Mouse (Mus musculus): ENCODE measurements around the gene Elf4. TPM values are rescaled to one million over a fixed set of nuclear protein-coding genes. Genes with fewer than 3 reads are reported as not detected.

Elf4 gene
- total and polyA plus RNA-seq, 3 experiments: 1.4 to 12.4 (median 5.3) TPM

DNA sequence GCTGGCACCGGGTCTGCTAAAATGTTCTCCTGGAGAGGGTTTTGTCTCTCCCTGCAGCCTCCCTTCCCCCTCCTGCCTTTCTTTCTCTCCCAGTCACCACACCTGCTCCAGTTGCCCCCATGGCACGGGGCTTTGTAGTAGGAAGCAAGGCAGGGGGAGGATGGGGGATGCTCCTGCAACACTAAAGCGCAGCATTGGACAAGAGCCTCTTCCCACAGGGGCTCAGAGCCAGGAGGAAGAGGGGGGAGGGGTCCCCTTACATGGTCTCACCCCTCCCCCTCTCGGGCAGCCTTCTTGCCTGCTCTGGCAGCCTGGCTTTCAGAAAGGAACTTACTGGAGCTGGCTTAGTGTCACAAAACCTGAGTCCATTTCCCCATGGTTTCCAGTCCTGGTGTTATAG is 77.0 kb downstream of the Elf4 start:
- H3K4me3 ChIP-seq (replicated peaks in 1 of 3; ENCODE audit: low read depth in 2 of 3, low read length in 2 of 3, poor library complexity in 1 of 3): no peak overlapping the region
- no peaks in the 10 kb centered on the region for H3K9me3 ChIP-seq (replicated peaks; ENCODE audit: low read length)
- no peak overlapping the region for H3K27ac ChIP-seq (ENCODE audit: insufficient read depth, low read depth)
- dilution Hi-C loops (cut with MboI; ENCODE audit: extremely low pct_ligation_motif_present, extremely low pct_unique_long_range_greater_than_20kb, low sequenced_read_pairs) (no loop called here), in situ Hi-C loops (cut with MboI; ENCODE audit: low pct_ligation_motif_present, low pct_unique_long_range_greater_than_20kb, low sequenced_read_pairs) (no loop called here)
- H3K4me1 ChIP-seq (ENCODE audit: control insufficient read depth in 1 of 2, insufficient read depth in 2 of 2): no peaks in the 10 kb centered on the region; a peak in 1 of 4 replicates
- H3K27me3 ChIP-seq (replicated peaks): no peaks in the 10 kb centered on the region
- no peak for TF ChIP-seq ZMIZ1 (IDR thresholded peaks at IDR 0.05; ENCODE audit: low read depth, low read length)
- no peak for TF ChIP-seq IRF4 (IDR thresholded peaks at IDR 0.05; ENCODE audit: low read depth, low read length)
- TF ChIP-seq CTCF (conservative IDR thresholded peaks at IDR 0.05 in 1 of 2, IDR thresholded peaks at IDR 0.05 in 1 of 2; ENCODE audit: low read depth in 2 of 2, low read length in 2 of 2): no peak
- TF ChIP-seq POLR2A (IDR thresholded peaks at IDR 0.05; ENCODE audit: low read depth, low read length): no peak
- TF ChIP-seq USF2 (conservative IDR thresholded peaks at IDR 0.05; ENCODE audit: low read depth, low read length): no peak
- TF ChIP-seq E2F4 (IDR thresholded peaks at IDR 0.05; ENCODE audit: insufficient replicate concordance, low read depth, low read length): no peak
- no peak for TF ChIP-seq UBTF (IDR thresholded peaks at IDR 0.05; ENCODE audit: low read depth, low read length)
- TF ChIP-seq MXI1 (IDR thresholded peaks at IDR 0.05; ENCODE audit: low read depth, low read length): no peak
- no peak for TF ChIP-seq ZC3H11A (IDR thresholded peaks at IDR 0.05; ENCODE audit: low read depth, low read length)
- no peak for TF ChIP-seq JUND (conservative IDR thresholded peaks at IDR 0.05; ENCODE audit: low read depth, low read length)
- TF ChIP-seq TCF12 (IDR thresholded peaks at IDR 0.05; ENCODE audit: low read depth, low read length): no peak
- TF ChIP-seq ETS1 (conservative IDR thresholded peaks at IDR 0.05; ENCODE audit: low read depth, low read length): no peak
- TF ChIP-seq GABPA (IDR thresholded peaks at IDR 0.05; ENCODE audit: insufficient replicate concordance, low read depth, low read length): no peak
- no peak for TF ChIP-seq NRF1 (IDR thresholded peaks at IDR 0.05; ENCODE audit: low read depth, low read length)
- no peak for TF ChIP-seq PAX5 (IDR thresholded peaks at IDR 0.05; ENCODE audit: low read length)
- no peak for TF ChIP-seq USF1 (IDR thresholded peaks at IDR 0.05; ENCODE audit: low read depth, low read length)
- TF ChIP-seq ZNF384 (IDR thresholded peaks at IDR 0.05; ENCODE audit: low read depth, low read length): no peak
- TF ChIP-seq ZKSCAN1 (IDR thresholded peaks at IDR 0.05; ENCODE audit: borderline replicate concordance, low read depth, low read length): no peak
- TF ChIP-seq EP300 (IDR thresholded peaks at IDR 0.05; ENCODE audit: low read length): no peak
- TF ChIP-seq SIN3A (IDR thresholded peaks at IDR 0.05; ENCODE audit: low read length): no peak
- DNase-seq (ENCODE audit: extremely low read depth): no peak
- peaks cover 22 to 34% of the 10 kb centered on the region in 2 experiments for H3K36me3 ChIP-seq (replicated peaks in 1 of 2; ENCODE audit: control insufficient read depth in 1 of 2, insufficient read depth in 1 of 2, low read length in 1 of 2)
- no peak overlapping the region for H3K4me2 ChIP-seq (ENCODE audit: insufficient read depth, low read depth, poor library complexity, severe bottlenecking)
- H3K9ac ChIP-seq (ENCODE audit: insufficient read depth, low read depth): no peak overlapping the region
- no peaks in the 10 kb centered on the region for H3K79me2 ChIP-seq (replicated peaks; ENCODE audit: control insufficient read depth, extremely low read depth, insufficient read depth, poor library complexity, severe bottlenecking)

DNA sequence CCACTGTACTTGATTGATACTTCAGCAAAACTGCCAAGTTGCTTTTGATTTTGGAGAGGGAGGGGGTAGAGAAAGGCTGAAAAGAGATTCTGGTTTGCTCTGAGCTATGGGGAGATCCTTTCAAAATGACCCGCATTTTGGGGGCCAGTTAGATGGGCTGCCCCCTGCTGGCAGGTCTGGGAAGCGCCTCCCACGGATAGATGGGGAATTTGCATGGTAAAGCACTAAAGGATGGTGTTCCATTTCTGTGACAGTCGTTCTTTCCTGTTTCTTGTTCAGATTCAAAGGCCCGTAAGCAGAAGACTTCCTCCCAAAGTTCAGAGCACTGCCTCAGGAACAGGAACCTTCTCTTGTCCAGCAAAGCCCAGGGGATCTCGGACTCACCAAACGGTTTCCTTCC is 79.3 kb downstream of the Elf4 start:
- H3K4me2 ChIP-seq (ENCODE audit: insufficient read depth, low read depth, poor library complexity, severe bottlenecking): no peak overlapping the region
- dilution Hi-C loops (cut with MboI; ENCODE audit: extremely low pct_ligation_motif_present, extremely low pct_unique_long_range_greater_than_20kb, low sequenced_read_pairs): no loop called here
- H3K79me2 ChIP-seq (replicated peaks; ENCODE audit: control insufficient read depth, extremely low read depth, insufficient read depth, poor library complexity, severe bottlenecking): no peaks in the 10 kb centered on the region
- H3K36me3 ChIP-seq (replicated peaks in 1 of 2; ENCODE audit: control insufficient read depth in 1 of 2, insufficient read depth in 1 of 2, low read length in 1 of 2): peaks cover 7 to 26% of the 10 kb centered on the region in 2 experiments
- TF ChIP-seq RAD21 (IDR thresholded peaks at IDR 0.05; ENCODE audit: low read depth, low read length): peak; percentile 51
- TF ChIP-seq CTCF (conservative IDR thresholded peaks at IDR 0.05 in 1 of 2, IDR thresholded peaks at IDR 0.05 in 1 of 2; ENCODE audit: low read depth in 2 of 2, low read length in 2 of 2): peak; percentile 46 to 73
- TF ChIP-seq MAZ (IDR thresholded peaks at IDR 0.05; ENCODE audit: low read depth, low read length): peak; percentile 53; the same call in 1 of the 2 replicates
- no peak for TF ChIP-seq TCF12 (IDR thresholded peaks at IDR 0.05; ENCODE audit: low read depth, low read length)
- TF ChIP-seq TBP (conservative IDR thresholded peaks at IDR 0.05; ENCODE audit: low read depth, low read length): no peak
- TF ChIP-seq PAX5 (IDR thresholded peaks at IDR 0.05; ENCODE audit: low read length): no peak
- TF ChIP-seq JUN (IDR thresholded peaks at IDR 0.05; ENCODE audit: insufficient read depth, low read depth, low read length): no peak
- no peak for TF ChIP-seq ELF1 (IDR thresholded peaks at IDR 0.05; ENCODE audit: low read depth, low read length)
- no peak for TF ChIP-seq RCOR1 (conservative IDR thresholded peaks at IDR 0.05; ENCODE audit: low read depth, low read length)
- peak; percentile 81 for TF ChIP-seq SMC3 (IDR thresholded peaks at IDR 0.05; ENCODE audit: low read depth, low read length)
- no peak overlapping the region for H3K27ac ChIP-seq (ENCODE audit: insufficient read depth, low read depth)
- peak; percentile 28 for DNase-seq (ENCODE audit: extremely low read depth)
- no peak overlapping the region for H3K9ac ChIP-seq (ENCODE audit: insufficient read depth, low read depth)
- no peaks in the 10 kb centered on the region for H3K9me3 ChIP-seq (replicated peaks; ENCODE audit: low read length)
- peak overlapping the region in 1 of 3 experiments; percentile 27 for H3K4me3 ChIP-seq (replicated peaks in 1 of 3; ENCODE audit: low read depth in 2 of 3, low read length in 2 of 3, poor library complexity in 1 of 3)
- H3K4me1 ChIP-seq (ENCODE audit: control insufficient read depth in 1 of 2, insufficient read depth in 2 of 2): no peaks in the 10 kb centered on the region; a peak in 1 of 4 replicates
- in situ Hi-C loops (cut with MboI; ENCODE audit: low pct_ligation_motif_present, low pct_unique_long_range_greater_than_20kb, low sequenced_read_pairs): no loop called here
- no peaks in the 10 kb centered on the region for H3K27me3 ChIP-seq (replicated peaks)
